Mouse (Mus musculus) frontal cortex, postnatal 14 days (tissue): Measurements from ENCODE around the gene Kdm3a.

ENCODE experiments used
- DNase-seq, 2 experiments: peaks; one replicate each; pipeline ENCODE4 v3.0.0; 2022; ENCODE audit warnings: low spot score in 2 of 2

Gene Kdm3a

DNA sequence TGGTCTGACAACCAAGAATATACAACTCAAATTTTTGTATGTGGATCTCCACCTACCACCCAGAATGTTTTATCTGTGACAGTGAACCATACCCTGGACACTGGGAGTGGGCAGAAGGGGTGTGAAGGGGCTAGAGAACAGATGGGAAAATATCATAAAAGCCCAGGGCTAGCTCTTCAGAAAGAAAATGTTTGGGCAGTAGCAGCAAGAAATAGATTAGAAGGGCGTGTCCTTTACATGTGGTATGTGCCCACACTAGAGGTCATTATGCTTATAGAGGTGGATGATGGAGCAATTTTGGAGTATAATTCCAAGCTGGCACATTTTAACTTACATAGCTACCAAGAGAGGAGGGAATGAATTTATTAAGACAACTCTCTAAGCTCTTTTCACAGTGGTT, 57.4 kb downstream of the Kdm3a start:
- DNase-seq: no peak

DNA sequence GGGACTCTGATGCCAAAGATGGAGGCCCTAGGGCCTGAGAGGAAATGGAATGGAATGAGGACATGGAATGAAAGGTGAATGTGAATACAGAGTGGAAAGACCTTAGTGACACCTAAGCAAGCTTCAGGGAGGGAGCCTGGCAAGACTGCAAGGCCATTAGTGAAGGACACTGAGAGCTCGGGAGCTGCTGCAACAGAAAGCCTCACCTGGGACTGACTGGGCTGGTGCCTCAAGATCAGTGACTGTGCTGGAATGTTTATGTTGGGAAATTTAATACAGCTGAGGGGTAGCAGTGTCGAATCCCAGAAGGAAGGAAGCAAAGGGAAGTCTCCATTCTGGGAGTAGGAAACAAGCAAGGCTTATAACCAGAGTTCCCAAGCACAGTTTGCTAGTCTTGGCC, 63.8 kb downstream of the Kdm3a start:
- no peak for DNase-seq

DNA sequence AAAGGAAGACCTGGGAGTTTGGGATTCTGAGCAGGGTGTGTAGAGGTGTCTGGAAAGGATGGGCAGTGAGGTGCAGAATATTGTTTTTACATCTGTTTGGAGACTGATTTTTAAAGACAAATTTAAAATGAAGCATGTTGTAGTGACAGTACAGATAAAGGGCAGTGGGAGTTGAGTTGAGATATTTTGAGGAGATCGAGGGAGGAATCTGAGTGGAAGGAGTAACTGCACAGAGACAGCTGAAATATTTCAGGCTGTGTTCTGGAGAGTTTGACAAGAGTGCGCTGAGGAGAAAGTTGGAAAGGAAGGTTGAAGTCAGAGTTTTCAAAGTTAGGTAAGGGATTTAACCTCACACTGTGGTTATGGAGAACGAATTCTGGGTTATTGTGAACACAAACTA, 64.2 kb downstream of the Kdm3a start:
- DNase-seq: no peak

DNA sequence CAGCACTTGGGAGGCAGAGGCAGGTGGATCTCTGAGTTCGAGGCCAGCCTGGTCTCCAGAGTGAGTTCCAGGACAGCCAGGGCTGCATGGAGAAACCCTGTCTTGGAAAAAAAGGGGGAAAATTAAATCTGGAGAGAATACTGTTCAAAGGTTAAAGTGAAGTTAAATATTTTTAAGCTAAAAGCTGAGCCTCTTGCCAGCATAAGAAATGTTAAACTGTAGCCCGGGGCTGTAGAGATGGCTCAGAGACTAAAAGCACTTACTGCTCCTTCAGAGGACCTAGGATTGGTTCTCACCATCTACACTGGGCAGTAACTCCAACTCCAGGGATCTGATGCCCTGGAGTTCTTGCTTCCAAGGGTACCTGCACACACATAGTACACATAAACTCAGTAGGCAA, 76.0 kb downstream of the Kdm3a start:
- no peak for DNase-seq

DNA sequence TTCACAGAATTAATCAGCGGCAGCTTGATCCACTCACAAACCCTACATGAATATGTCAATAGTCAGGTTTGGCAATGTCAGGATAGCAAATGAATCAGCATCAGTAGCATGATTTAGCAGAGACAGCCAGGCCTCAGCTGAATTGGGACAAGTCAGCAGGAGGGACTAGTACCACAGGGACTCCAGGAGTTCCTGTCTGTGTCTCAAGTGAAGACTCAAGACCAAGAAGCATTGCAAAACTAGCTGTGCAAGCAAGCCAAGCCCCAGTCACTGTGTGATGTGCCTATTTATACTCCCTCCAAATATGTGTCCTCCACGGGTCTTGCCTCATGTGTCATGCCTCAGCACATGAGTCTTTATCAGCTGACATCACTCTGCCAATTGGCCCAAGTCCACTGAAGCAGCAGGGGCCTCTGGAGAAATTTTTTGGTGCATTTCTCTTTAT, 77.3 kb downstream of the Kdm3a start:
- DNase-seq: no peak

DNA sequence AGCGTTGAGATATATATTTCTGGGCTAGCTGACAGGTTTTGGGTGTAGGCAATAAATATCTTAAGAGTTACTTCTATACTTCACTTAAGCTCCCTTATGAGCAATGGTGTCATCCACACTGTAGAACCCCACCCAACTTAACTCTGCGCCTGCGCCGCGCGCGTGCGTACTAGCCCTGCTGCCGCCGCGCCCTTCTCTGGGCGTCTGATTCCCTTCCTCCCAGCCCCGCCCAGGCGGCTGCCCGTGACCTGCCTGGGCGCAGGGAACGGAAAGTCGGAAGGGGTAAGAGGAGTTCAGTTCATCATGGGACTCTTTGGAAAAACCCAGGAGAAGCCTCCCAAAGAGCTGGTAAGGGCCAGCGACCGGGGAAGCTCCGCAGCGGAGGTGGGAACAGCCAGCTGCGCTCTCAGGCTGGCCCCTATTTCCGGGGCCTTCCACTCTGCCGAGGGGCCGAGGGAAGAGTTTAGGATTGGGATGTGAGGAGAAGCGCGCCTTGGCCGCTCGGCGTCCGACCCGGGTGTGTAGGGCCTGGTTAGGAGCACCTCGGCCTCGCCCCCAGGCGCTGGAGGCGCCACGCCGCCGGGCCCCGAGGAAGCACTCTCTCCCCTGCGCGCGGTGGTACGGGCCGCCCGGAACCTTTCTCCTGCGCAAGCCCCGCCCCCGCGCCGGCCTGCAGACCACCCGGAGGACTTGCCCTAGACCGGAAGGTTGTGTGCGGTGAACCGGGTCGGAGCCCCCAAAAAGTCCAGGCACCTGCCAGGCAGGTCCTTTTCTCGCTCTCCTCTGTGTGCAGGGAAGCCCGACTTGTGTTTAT, 88.9 kb downstream of the Kdm3a start, which contains the start of gene Chmp3:
Gene Chmp3, plus strand, starts transcription at position 112 of the 814 bp plus-strand sequence.
- peak; percentile 91 to 93 for DNase-seq
